Mouse (Mus musculus) kidney, adult 2 months (tissue): ENCODE measurements around the gene Sub1. TPM values are rescaled to one million over a fixed set of nuclear protein-coding genes. Genes with fewer than 3 reads are reported as not detected.

Source experiments
- DNase-seq: peaks from one replicate; pipeline ENCODE4 v3.0.0; 2021
- H3K27ac ChIP-seq: fragments of 200-500 bp; 2 replicates; pipeline ENCODE4 v1.5.1; 2012; ENCODE audit warnings: low read depth, low read length, control low read depth, inconsistent platforms; ENCODE audit not compliant: insufficient read depth
- H3K27me3 ChIP-seq: fragments of 200-500 bp; replicated peaks from 2 replicates; pipeline ENCODE4 v1.6.1; 2012; ENCODE audit warnings: mild to moderate bottlenecking, moderate library complexity, low read length, inconsistent platforms; ENCODE audit not compliant: control insufficient read depth, insufficient read depth
- H3K36me3 ChIP-seq: fragments of 200-500 bp; 2 replicates; pipeline ENCODE4 v1.6.1; 2012; ENCODE audit warnings: mild to moderate bottlenecking, moderate library complexity, low read length, inconsistent platforms; ENCODE audit not compliant: control insufficient read depth, insufficient read depth
- H3K4me1 ChIP-seq: fragments of 200-500 bp; 2 replicates; pipeline ENCODE4 v1.6.1; 2011; ENCODE audit warnings: low read length; ENCODE audit not compliant: control insufficient read depth, insufficient read depth
- H3K4me3 ChIP-seq: fragments of 200-500 bp; 2 replicates; pipeline ENCODE4 v1.5.1; 2011; ENCODE audit warnings: mild to moderate bottlenecking, low read depth, low read length, control low read depth; ENCODE audit not compliant: insufficient read depth
- CTCF ChIP-seq: fragments of 200-500 bp; conservative IDR thresholded peaks from 2 replicates; pipeline ENCODE4 v1.5.1; 2011; ENCODE audit warnings: low read depth, mild to moderate bottlenecking, control low read depth, low read length, moderate library complexity, mixed read lengths; ENCODE audit not compliant: insufficient read depth, insufficient read length
- POLR2A ChIP-seq: fragments of 200-500 bp; IDR thresholded peaks from one replicate; pipeline ENCODE4 v1.6.1; 2011; ENCODE audit warnings: low read depth, low read length, control low read depth
- WGBS: fragments of 180-500 bp; shearing (Covaris S2); methylation state at CpG from one replicate; pipeline ENCODE4 v1.1.7; 2018; 5-methylcytosine and 5-hydroxymethylcytosine counted together
- polyA plus RNA-seq: library from polyadenylated mRNA; depleted of rRNA; stranded (reverse); fragments of >200 nt; gene quantifications from 2 replicates; pipeline ENCODE4 v1.2.3, GENCODE M21; 2012

The Sub1 gene
- polyA plus RNA-seq, 1 experiment, result 10.5 TPM

GRCm38 (mm10) chr15:11981501-11981900, 15.3 kb downstream of the Sub1 start:
- H3K36me3 ChIP-seq, result peaks cover 3% of the 10 kb centered on the region; the same call in 1 of the 2 replicates
- WGBS, result 81% methylated on average over 8 of the region's 8 CpGs

GRCm38 (mm10) chr15:11978175-11978574, 18.6 kb downstream of the Sub1 start:
- WGBS, result 68% methylated on average over 2 of the region's 2 CpGs
- TF ChIP-seq POLR2A (no peak), CTCF (no peak)
- peaks cover 3% of the 10 kb centered on the region; the same call in 1 of the 2 replicates for H3K36me3 ChIP-seq
- H3K4me3 ChIP-seq, result no peak overlapping the region
- H3K27ac ChIP-seq, result no peak overlapping the region
- no peaks in the 10 kb centered on the region for H3K27me3 ChIP-seq
- no peak for DNase-seq
- H3K4me1 ChIP-seq, result no peaks in the 10 kb centered on the region

More at GRCm38 (mm10) chr15:11981501-11981900, 15.3 kb downstream of the Sub1 start:
- H3K27ac ChIP-seq, result no peak overlapping the region
- no peak for DNase-seq
- TF ChIP-seq CTCF (no peak), POLR2A (no peak)
- H3K4me3 ChIP-seq, result no peak overlapping the region
- no peaks in the 10 kb centered on the region for H3K4me1 ChIP-seq
- no peaks in the 10 kb centered on the region for H3K27me3 ChIP-seq

GRCm38 (mm10) chr15:11977071-11977470, 19.7 kb downstream of the Sub1 start:
- no peak for DNase-seq
- 88% methylated on average over 1 of the region's 1 CpGs for WGBS

GRCm38 (mm10) chr15:11975836-11976235, 20.9 kb downstream of the Sub1 start:
- 90% methylated on average over 9 of the region's 9 CpGs for WGBS
- no peak for TF ChIP-seq CTCF
- H3K27ac ChIP-seq, result no peak overlapping the region
- no peaks in the 10 kb centered on the region for H3K27me3 ChIP-seq
- no peak overlapping the region for H3K4me3 ChIP-seq
- no peaks in the 10 kb centered on the region for H3K4me1 ChIP-seq
- DNase-seq, result no peak
- no peaks in the 10 kb centered on the region for H3K36me3 ChIP-seq

More at GRCm38 (mm10) chr15:11977071-11977470, 19.7 kb downstream of the Sub1 start:
- H3K27me3 ChIP-seq, result no peaks in the 10 kb centered on the region
- H3K4me3 ChIP-seq, result no peak overlapping the region
- TF ChIP-seq POLR2A, result no peak
- TF ChIP-seq CTCF, result no peak
- H3K4me1 ChIP-seq, result no peaks in the 10 kb centered on the region
- H3K27ac ChIP-seq, result no peak overlapping the region
- H3K36me3 ChIP-seq, result no peaks in the 10 kb centered on the region; the same call in 1 of the 2 replicates

GRCm38 (mm10) chr15:11971854-11972420, 24.8 kb downstream of the Sub1 start:
- Histone ChIP-seq H3K4me1 (no peaks in the 10 kb centered on the region), H3K27me3 (no peaks in the 10 kb centered on the region), H3K27ac (no peak overlapping the region), H3K4me3 (no peak overlapping the region), H3K36me3 (no peaks in the 10 kb centered on the region)
- 18% methylated on average over 13 of the region's 13 CpGs for WGBS
- peak; percentile 81 for DNase-seq
- TF ChIP-seq POLR2A (no peak), CTCF (peak; percentile 100)

GRCm38 (mm10) chr15:11970621-11971020, 26.2 kb downstream of the Sub1 start:
- Histone ChIP-seq H3K36me3 (no peaks in the 10 kb centered on the region), H3K27me3 (no peaks in the 10 kb centered on the region), H3K4me3 (no peak overlapping the region), H3K27ac (no peak overlapping the region), H3K4me1 (no peaks in the 10 kb centered on the region)
- TF ChIP-seq CTCF (no peak), POLR2A (no peak)
- no peak for DNase-seq
- 76% methylated on average over 10 of the region's 10 CpGs for WGBS

GRCm38 (mm10) chr15:11968851-11969250, 27.9 kb downstream of the Sub1 start:
- WGBS, result 82% methylated on average over 9 of the region's 9 CpGs
- H3K36me3 ChIP-seq, result no peaks in the 10 kb centered on the region
- no peak for DNase-seq
- H3K27ac ChIP-seq, result no peak overlapping the region
- H3K27me3 ChIP-seq, result no peaks in the 10 kb centered on the region
- TF ChIP-seq CTCF (no peak), POLR2A (no peak)
- no peaks in the 10 kb centered on the region for H3K4me1 ChIP-seq
- H3K4me3 ChIP-seq, result no peak overlapping the region
